Mouse (Mus musculus) brain, embryonic 14.5 days (tissue): ENCODE data around the gene Entpd1. TPM values are rescaled to one million over a fixed set of nuclear protein-coding genes. Genes with fewer than 3 reads are reported as not detected.

Source experiments
- DNase-seq: peaks from one replicate; pipeline ENCODE4 v3.0.0-alpha.2; 2011; ENCODE audit warnings: low read depth
- CTCF ChIP-seq: fragments of 200-500 bp; IDR thresholded peaks from 2 replicates; pipeline ENCODE4 v1.5.1; 2012; ENCODE audit warnings: inconsistent platforms, mild to moderate bottlenecking, moderate library complexity, borderline replicate concordance; ENCODE audit not compliant: insufficient read depth, insufficient read length; ENCODE audit errors: extremely low read depth
- POLR2A ChIP-seq: fragments of 200-500 bp; IDR thresholded peaks from 2 replicates; pipeline ENCODE4 v1.6.1; 2012; ENCODE audit warnings: mild to moderate bottlenecking, inconsistent platforms, borderline replicate concordance; ENCODE audit not compliant: poor library complexity, insufficient read depth, insufficient read length, severe bottlenecking; ENCODE audit errors: extremely low read depth
- polyA plus RNA-seq: library from polyadenylated mRNA; depleted of rRNA; stranded (reverse); fragments of >200 nt; gene quantifications from 2 replicates; pipeline ENCODE4 v1.2.3, GENCODE M21; 2012; rRNA removed

The Entpd1 gene
- polyA plus RNA-seq, 1 experiment = 10.6 TPM

- TF ChIP-seq CTCF (no peak), POLR2A (no peak)
- DNase-seq = no peak
Measured at GRCm38 (mm10) chr19:40737613-40738012, 125.4 kb downstream of the Entpd1 start.

GRCm38 (mm10) chr19:40738683-40739324, 126.6 kb downstream of the Entpd1 start:
- TF ChIP-seq POLR2A = no peak
- TF ChIP-seq CTCF = no peak
- no peak for DNase-seq

GRCm38 (mm10) chr19:40746603-40747002, 134.4 kb downstream of the Entpd1 start:
- peak; percentile 78 for DNase-seq

GRCm38 (mm10) chr19:40748559-40748958, 136.4 kb downstream of the Entpd1 start, which contains the start of gene Cc2d2b:
Gene Cc2d2b (plus strand): TSS chr19:40748753.
- peak; percentile 33 for DNase-seq
- TF ChIP-seq CTCF (no peak), POLR2A (no peak)

More at GRCm38 (mm10) chr19:40746603-40747002, 134.4 kb downstream of the Entpd1 start:
- peak; percentile 14; the same call in 1 of the 2 replicates for TF ChIP-seq CTCF
- TF ChIP-seq POLR2A = no peak

- peak; percentile 43 for DNase-seq
- TF ChIP-seq CTCF (peak; percentile 49; the same call in 1 of the 2 replicates), POLR2A (no peak)
Measured at GRCm38 (mm10) chr19:40754311-40754710, 142.1 kb downstream of the Entpd1 start.

- DNase-seq = peak; percentile 53
- no peak for TF ChIP-seq POLR2A
- no peak for TF ChIP-seq CTCF
Measured at GRCm38 (mm10) chr19:40760071-40760470, 147.9 kb downstream of the Entpd1 start.

GRCm38 (mm10) chr19:40762023-40762759, 150.0 kb downstream of the Entpd1 start:
- TF ChIP-seq CTCF (no peak), POLR2A (no peak)
- peak; percentile 34 for DNase-seq

GRCm38 (mm10) chr19:40767189-40767588, 155.0 kb downstream of the Entpd1 start:
- no peak for DNase-seq
- TF ChIP-seq CTCF (no peak), POLR2A (no peak)

- no peak for DNase-seq
- no peak for TF ChIP-seq CTCF
- no peak for TF ChIP-seq POLR2A
Measured at GRCm38 (mm10) chr19:40769341-40769770, 157.2 kb downstream of the Entpd1 start.

- no peak for TF ChIP-seq POLR2A
- no peak for TF ChIP-seq CTCF
Measured at GRCm38 (mm10) chr19:40788004-40788714, 176.0 kb downstream of the Entpd1 start.

GRCm38 (mm10) chr19:40788715-40789084, 176.5 kb downstream of the Entpd1 start:
- DNase-seq = no peak
- TF ChIP-seq POLR2A = no peak
- no peak for TF ChIP-seq CTCF

More at GRCm38 (mm10) chr19:40788004-40788714, 176.0 kb downstream of the Entpd1 start:
- no peak for DNase-seq

Other genes with a start within 250 kb of the Entpd1 start
- 63.5 and 66.4 TPM in 2 replicates for gene Sorbs1, start 98.6 kb upstream of the Entpd1 start, polyA plus RNA-seq
- gene Aldh18a1, start 23.9 kb upstream of the Entpd1 start, polyA plus RNA-seq = 81.3 and 88.2 TPM in 2 replicates
- gene Tctn3, start 133 bp upstream of the Entpd1 start, polyA plus RNA-seq = 18.3 and 20.1 TPM in 2 replicates
- 0.09 and 0.34 TPM in 2 replicates for gene Cc2d2b, start 136.4 kb downstream of the Entpd1 start, polyA plus RNA-seq
- 24.4 and 26.9 TPM in 2 replicates for gene Ccnj, start 218.9 kb downstream of the Entpd1 start, polyA plus RNA-seq